Mouse (Mus musculus): ENCODE results near the gene Cldn22. TPM values are rescaled to one million over a fixed set of nuclear protein-coding genes. Genes with fewer than 3 reads are reported as not detected.
A peak's percentile ranks its signal among the peaks of the same experiment; 100 is the strongest.
"Not testable (repeated sequence)": the region's sequence is repeated elsewhere in the genome, so short reads cannot be mapped to it uniquely, and the experiment has no call there.

Gene Cldn22
- 1 to 10 TPM; 2.1 to 2.5 TPM for total RNA-seq (2021)
- long read RNA-seq, experiment 1, partial matches to known transcripts = 0 of 1 reads
- long read RNA-seq, experiment 1, other reads (novel, unspliced or antisense) = 0 of 1 reads
- long read RNA-seq, experiment 2 = 0 reads

DNA sequence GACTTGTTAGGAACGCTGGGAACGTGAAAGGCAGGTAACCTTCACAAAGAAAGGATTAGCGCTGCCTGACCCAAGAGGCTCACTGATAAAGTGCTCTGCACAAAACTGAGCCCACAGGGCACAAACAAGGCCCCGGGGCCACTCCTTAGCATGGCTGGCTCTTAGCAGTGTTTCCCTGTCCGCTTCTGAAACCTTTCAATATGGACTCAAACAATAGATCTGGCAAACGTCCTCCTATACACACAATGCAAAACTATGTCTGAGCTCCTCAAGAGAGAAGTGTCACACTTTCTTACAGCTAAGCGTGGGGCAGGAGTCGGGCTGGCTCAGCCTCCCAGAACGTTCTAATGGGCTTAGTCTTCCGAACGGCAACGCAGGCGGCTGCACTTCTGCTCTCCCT, at the start of gene Cldn22:
Gene Cldn22, plus strand, starts transcription at position 301 of the 400 bp plus-strand sequence.
- no peak for DNase-seq (ENCODE audit: low spot score in 2 of 2)

DNA sequence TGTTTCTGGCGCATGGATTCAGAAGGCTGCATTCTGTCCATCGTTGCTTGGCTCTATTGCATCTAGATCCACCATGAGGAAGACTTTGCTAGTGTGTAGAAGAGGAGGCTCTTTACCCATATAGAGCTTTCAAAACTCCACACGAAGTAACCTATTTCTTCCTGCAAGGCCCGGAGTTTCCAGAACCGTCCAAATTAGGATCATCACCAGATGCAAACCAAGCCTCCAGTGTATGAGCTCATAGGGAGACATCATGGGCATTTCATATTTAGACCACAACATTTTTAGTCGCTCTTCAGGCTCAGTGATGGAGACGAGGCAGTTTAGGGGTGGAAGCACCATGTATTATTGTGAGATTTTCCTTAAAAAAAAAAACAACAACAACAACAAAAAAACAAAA, 46.9 kb upstream of the Cldn22 start:
- DNase-seq (ENCODE audit: low spot score in 2 of 2) = no peak

DNA sequence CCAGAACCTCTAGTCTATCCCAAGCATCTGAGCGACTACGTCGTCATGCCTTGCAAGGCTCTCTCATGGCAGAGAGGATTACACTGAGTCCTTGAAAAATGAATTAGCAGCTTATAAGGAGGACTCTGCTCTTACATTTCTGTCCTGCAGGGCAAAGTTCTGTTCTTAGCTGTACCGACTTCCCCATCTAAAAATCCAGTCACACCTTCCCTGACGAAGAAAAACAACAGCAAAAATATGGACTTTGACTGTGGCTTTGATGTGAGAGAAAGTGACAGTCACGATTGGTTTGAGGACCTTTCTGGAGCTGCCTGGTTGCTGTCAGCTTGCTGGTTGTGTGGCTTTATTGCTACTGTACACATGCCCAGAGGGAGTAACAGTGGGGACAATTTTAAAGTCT, 44.7 kb upstream of the Cldn22 start:
- DNase-seq (ENCODE audit: low spot score in 2 of 2) = no peak

GRCm38 (mm10) chr8:47781881-47782280, 42.4 kb upstream of the Cldn22 start:
- DNase-seq (ENCODE audit: low spot score in 2 of 2) = no peak

GRCm38 (mm10) chr8:47783544-47783943, 40.7 kb upstream of the Cldn22 start:
- DNase-seq (ENCODE audit: low spot score in 2 of 2) = no peak

DNA sequence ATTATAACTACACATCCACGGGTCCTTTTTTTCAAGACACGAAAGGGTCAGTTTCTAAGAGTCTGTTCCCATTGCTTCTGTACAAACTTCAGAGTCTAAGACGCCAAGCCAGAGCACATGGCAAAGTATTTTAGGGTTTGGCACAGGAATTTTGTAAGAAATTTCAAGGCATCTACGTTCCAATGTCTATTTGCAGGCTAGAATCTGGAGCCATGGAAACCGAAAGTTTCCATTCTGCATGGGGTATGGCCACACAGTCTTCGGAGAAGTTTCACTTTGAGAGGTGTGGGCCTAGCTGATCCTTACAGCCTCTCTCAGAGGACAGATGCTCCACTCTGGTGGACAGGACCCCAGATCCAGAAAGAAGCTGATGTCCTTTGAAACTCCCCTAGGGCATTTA, 40.3 kb upstream of the Cldn22 start:
- DNase-seq (ENCODE audit: low spot score in 2 of 2) = peak in 1 of 2 experiments; percentile 20

DNA sequence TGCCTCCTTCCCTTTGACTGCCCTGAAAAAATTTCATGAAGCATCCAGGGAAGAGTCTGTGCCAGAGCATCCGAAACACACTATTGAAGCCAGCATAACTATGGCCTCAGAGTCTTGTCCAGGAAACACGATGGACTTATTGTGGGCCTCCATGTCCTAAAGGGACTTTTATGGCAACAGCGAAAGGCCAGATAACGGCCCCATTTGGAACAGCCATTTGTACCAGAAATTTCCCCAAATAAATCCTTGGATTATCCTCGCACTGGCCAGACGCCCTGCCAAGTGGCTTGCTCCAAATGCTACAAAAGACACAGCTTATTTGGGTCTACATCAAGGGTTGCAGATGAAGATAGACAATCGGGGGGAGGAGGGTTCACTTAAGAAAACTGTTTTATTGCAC, 39.8 kb upstream of the Cldn22 start:
- peak in 1 of 2 experiments; percentile 6 for DNase-seq (ENCODE audit: low spot score in 2 of 2)

- DNase-seq (ENCODE audit: low spot score in 2 of 2) = no peak
Observed at GRCm38 (mm10) chr8:47786323-47786722, 38.0 kb upstream of the Cldn22 start.

GRCm38 (mm10) chr8:47787705-47788104, 36.6 kb upstream of the Cldn22 start:
- no peak for DNase-seq (ENCODE audit: low spot score in 2 of 2)

- no peak for DNase-seq (ENCODE audit: low spot score in 2 of 2)
Observed at GRCm38 (mm10) chr8:47791986-47792385, 32.3 kb upstream of the Cldn22 start.

DNA sequence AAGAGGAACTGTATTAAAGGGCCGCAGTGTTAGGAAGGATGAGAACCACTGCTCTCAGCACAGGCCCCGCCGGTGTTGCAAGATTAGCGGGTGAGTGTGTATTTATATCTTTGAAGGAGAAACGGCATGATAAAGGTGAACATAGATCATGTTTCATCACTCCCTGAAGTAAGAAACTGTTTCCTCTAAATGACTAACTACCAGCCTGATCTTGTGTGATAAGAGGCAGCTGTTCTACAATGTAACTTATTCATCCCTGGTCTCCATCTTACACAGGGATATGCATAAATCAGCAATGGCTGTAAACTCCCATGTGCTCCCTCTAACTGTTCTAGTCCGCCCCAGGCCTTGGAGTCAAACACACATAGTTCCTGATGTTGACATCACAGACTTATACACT, 24.8 kb upstream of the Cldn22 start:
- DNase-seq (ENCODE audit: low spot score in 2 of 2) = no peak

DNA sequence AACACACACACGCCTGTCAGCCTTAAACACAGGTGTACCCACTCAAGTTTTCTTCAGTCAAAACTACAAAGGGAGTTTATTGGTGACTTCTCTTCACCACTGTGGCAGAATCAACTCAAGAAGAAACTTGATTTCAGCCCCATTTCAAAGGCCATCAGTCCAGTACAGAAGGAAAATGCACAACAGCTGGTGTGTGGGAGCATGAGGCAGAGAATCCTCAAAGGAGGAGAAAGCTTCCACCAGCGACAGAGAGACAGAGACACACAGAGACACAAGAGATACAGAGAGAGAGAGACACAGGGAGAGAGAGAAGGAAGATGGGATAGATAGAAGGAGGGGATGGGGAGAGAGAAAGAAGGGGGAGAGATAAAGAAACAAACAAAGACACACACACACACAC, 21.9 kb upstream of the Cldn22 start:
- DNase-seq (ENCODE audit: low spot score in 2 of 2) = no peak

- no peak for DNase-seq (ENCODE audit: low spot score in 2 of 2)
Observed at GRCm38 (mm10) chr8:47804262-47804661, 20.0 kb upstream of the Cldn22 start.

GRCm38 (mm10) chr8:47809970-47810665, 14.2 kb upstream of the Cldn22 start:
- no peak for DNase-seq (ENCODE audit: low spot score in 2 of 2)

DNA sequence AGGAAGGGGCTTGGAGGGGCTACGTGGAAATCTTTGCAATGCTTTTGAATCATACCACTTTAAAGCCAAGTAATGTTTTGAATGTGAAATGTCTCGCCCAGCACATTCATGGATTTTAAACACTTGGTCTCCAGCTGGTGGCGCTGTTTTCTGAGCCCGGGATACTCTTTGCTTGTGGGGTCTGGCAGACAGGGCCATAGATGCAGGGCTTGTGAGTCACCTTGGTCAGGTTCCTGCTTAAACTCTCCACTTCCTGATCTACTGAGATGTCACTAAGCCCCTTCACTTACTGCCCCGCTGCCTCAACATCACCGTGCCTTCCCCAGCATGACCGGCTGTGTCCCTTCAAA, 13.6 kb upstream of the Cldn22 start:
- DNase-seq (ENCODE audit: low spot score in 2 of 2) = no peak

DNA sequence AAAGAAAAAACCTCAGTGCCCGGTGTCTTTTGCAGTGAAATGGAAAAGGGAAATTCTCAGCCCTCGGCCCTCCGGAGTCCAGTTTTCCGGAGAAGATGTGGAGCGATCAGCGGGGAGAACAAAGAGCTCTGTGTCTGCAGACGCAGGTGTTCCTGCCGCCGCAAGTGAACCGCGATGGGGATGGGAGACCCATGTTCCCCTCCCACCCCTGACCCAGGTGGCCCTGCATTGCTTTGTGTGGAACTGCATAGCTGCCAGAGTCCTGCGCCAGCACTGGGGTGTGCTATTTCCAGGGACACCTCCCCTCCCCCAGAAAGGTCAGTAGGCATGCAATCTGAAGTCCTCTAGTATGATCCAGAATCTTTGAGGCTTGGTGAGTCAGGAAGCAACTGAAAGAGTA, 13.1 kb upstream of the Cldn22 start:
- no peak for DNase-seq (ENCODE audit: low spot score in 2 of 2)

DNA sequence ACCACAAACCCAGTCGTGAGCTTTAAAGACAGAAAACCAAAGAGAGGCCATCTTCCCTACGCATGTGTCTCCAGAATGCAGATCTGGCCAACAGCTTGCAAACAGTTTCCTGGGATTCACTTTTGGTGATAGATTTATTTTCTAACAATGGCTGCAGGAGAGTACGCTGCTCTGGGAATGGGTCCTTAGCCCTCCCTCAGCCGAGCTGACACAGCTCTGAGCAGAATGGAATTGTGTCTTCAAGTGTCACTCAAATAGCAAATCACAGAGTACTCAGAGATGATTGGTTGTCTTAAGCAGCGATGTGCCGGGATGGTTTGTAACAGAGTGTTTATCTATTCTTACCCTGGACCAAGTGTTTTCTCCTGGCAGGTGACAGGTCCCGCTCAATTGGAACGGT, 5.2 kb upstream of the Cldn22 start:
- no peak for DNase-seq (ENCODE audit: low spot score in 2 of 2)

DNA sequence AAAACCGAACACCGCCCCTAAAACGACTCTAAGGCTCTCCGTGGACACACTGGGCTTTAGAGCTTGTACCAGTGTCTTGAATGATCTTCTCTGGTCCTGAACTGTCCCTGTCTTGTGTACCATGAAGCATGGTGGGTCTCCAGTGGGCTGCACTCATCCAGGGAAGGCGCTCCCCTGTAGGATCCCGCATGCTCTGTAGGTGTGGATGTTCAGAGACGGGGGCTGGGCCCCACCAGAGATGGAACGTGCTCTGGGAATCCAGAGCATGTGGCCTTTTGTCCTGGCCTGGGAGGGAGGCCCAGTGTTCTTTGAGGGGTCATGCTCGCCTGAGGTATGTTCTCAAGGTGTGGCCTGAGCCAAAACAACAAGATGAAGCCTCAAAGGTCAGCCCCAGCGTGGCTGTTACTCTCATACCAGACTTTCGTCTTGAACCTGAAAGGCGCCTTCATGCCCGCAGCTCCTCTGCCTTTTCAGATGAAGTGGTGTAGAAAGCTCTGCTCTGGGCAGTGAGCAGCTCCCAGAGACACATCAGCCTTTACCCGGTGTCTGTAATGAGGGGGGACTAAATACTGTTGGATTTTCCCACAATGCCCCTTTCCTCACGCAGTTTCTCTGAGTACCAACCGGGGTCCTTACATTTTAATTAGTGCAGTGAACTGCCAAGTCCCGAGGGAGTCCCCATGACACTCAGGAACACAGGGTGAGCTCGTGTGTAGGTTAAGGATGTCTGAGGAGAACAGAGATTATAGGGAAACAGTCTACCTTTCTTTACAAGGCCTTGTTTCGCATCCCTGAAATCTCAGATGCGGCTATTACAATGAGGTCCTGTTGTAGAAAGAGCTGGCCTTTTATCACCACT, 3.1 kb upstream of the Cldn22 start:
- DNase-seq (ENCODE audit: low spot score in 2 of 2) = no peak

DNA sequence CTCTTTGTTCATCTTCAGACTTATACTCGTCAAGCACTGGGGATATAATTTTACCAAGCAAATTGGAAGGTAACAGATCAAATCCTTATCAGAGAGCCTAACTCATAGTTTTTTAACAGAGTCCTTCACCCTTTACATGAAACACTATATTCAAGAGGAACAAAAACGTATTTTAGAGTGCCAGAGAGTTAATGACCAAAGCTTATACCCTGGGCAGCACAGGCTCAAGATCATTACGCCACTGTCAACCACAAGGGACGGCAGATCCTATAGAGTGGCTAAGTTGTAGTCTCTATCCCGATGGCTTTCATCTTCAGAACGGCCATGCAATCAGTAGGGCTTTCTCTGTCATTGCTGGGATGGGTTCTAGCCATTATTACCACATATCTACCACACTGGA, 2.4 kb upstream of the Cldn22 start, which contains the start of gene Cldn24:
Gene Cldn24, plus strand, starts transcription at position 301 of the 400 bp plus-strand sequence.
- no peak for DNase-seq (ENCODE audit: low spot score in 2 of 2)

DNA sequence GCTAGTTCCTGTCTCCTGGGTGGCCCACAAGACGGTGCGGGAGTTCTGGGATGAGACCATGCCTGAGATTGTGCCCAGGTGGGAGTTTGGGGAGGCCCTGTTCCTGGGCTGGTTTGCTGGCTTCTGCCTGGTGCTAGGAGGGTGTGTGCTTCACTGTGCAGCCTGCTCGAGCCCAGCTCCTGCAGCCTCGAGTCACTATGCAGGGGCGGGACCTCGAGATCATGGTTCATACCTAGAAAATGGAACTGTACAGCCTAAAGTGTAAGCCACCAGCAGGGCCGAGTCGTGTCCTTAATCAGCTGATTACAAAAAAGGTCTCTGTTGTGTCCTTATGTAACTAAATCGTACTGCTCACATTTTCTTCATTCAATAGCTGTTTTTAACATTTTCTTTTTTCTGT, 1.7 kb upstream of the Cldn22 start:
- DNase-seq (ENCODE audit: low spot score in 2 of 2) = not testable (repeated sequence)

DNA sequence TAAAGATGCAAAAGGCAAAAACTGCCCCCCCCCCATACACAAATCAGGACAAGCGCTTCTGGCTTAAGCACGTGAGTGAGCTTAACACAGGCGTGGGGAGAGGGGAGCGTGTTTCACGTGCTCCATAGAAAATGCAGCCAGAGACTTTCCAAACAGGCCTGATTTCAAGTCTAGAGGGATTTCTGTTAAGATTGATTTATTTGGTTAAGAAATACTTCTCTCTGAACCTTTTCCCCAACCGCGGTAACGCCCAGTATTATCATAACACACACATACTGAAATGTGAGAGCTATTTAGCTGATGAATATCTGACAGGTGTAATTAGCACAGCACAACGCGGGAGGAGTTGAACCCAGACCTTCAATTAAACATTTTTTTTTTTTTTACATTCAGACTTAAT, 505 bp upstream of the Cldn22 start:
- no peak for DNase-seq (ENCODE audit: low spot score in 2 of 2)

DNA sequence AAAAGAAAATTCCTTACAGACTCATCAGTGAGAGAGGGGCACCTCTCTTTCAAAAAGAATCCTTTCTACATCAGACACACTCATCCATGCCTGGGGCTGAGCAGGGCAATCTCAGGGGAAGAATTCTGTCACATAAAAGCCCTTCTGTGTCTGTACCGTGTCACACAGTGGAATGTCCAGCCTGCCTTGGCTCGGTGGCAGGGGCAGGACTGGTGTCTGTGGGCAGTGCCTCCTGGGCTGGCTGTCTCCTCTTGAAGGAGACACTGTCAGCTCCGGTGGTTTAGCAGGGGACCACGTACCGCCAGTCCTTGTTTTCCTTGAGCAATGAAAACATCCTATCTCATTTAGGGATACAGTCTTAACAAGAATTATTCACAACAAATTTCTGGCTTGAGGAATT, 1.3 kb downstream of the Cldn22 start:
- DNase-seq (ENCODE audit: low spot score in 2 of 2) = no peak

Data from layer of hippocampus, postnatal 14 days (tissue).